Mouse (Mus musculus) liver, adult 2 months (tissue): Measurements from ENCODE around the gene Uqcrq.
"Not testable (repeated sequence)": the region's sequence is repeated elsewhere in the genome, so short reads cannot be mapped to it uniquely, and the experiment has no call there.

Experiments used
- CTCF ChIP-seq: fragments of 200-500 bp; IDR thresholded peaks from 2 replicates; pipeline ENCODE4 v1.5.1; 2011; ENCODE audit warnings: low read depth, low read length, control low read depth
- POLR2A ChIP-seq: fragments of 200-500 bp; IDR thresholded peaks from 2 replicates; pipeline ENCODE4 v1.6.1; 2011; ENCODE audit warnings: low read length, control low read depth; ENCODE audit not compliant: insufficient read depth; ENCODE audit errors: extremely low read depth

GRCm38 (mm10) chr11:53426914-53427313 lies 3.7 kb downstream of the Uqcrq start:
- TF ChIP-seq POLR2A, CTCF: not testable (repeated sequence)
